Mouse (Mus musculus): ENCODE measurements around the gene Spata2.

GRCm38 (mm10) chr2:167486573-167486972, 6.1 kb downstream of the Spata2 start:
- TF ChIP-seq CTCF (IDR thresholded peaks at IDR 0.05; ENCODE audit: borderline replicate concordance, control insufficient read depth, extremely low read depth, insufficient read depth, low read length, poor library complexity) (no peak), POLR2A (IDR thresholded peaks at IDR 0.05; ENCODE audit: control insufficient read depth, extremely low read depth, insufficient read depth, low read length, poor library complexity) (no peak)

All from thymus, adult 2 months (tissue).